Mouse (Mus musculus) stomach, embryonic 15.5 days (tissue): ENCODE results near the gene Serpina3m. TPM values are rescaled to one million over a fixed set of nuclear protein-coding genes. Genes with fewer than 3 reads are reported as not detected.
"Not testable (repeated sequence)": the region's sequence is repeated elsewhere in the genome, so short reads cannot be mapped to it uniquely, and the experiment has no call there.

Experiments
- ATAC-seq: fragments of 200-750 bp; cut with Nextera tagmentation; 2 replicates; pipeline ENCODE4 v1.8.0; 2017; ENCODE audit warnings: low read depth, moderate number of reproducible peaks, moderate TSS enrichment; ENCODE audit not compliant: insufficient read depth, low FRiP score
- H3K27ac ChIP-seq: fragments of 300-500 bp; sonication (generic); 2 replicates; pipeline ENCODE4 v1.5.1; 2015; ENCODE audit warnings: mild to moderate bottlenecking, inconsistent platforms
- H3K27me3 ChIP-seq: fragments of 300-500 bp; sonication (generic); replicated peaks from 2 replicates; pipeline ENCODE4 v1.6.1; 2015; ENCODE audit warnings: inconsistent platforms
- H3K36me3 ChIP-seq: fragments of 300-500 bp; sonication (generic); 2 replicates; pipeline ENCODE4 v1.6.1; 2015; ENCODE audit warnings: inconsistent platforms
- H3K4me1 ChIP-seq: fragments of 300-500 bp; sonication (generic); 2 replicates; pipeline ENCODE4 v1.6.1; 2015; ENCODE audit warnings: inconsistent platforms
- H3K4me2 ChIP-seq: fragments of 300-500 bp; sonication (generic); 2 replicates; pipeline ENCODE4 v1.6.1; 2015; ENCODE audit warnings: mild to moderate bottlenecking, inconsistent platforms
- H3K4me3 ChIP-seq: fragments of 300-500 bp; sonication (generic); replicated peaks from 2 replicates; pipeline ENCODE4 v1.5.1; 2015; ENCODE audit warnings: inconsistent platforms
- H3K9ac ChIP-seq: fragments of 300-500 bp; sonication (generic); 2 replicates; pipeline ENCODE4 v1.6.1; 2015; ENCODE audit warnings: inconsistent platforms
- H3K9me3 ChIP-seq: fragments of 300-500 bp; sonication (generic); 2 replicates; pipeline ENCODE4 v1.6.1; 2016; ENCODE audit warnings: inconsistent platforms
- WGBS: fragments of 180-500 bp; shearing (Covaris S2); methylation state at CpG from one replicate; pipeline ENCODE4 v1.1.7; 2015; 5-methylcytosine and 5-hydroxymethylcytosine counted together
- polyA plus RNA-seq: library from polyadenylated mRNA; unstranded; fragments of >200 nt; fragmentation: Nextera tagmentation; extraction: Ambion mirVana; gene quantifications from 2 replicates; pipeline ENCODE4 v1.2.1, GENCODE M21; 2015

The Serpina3m gene
- polyA plus RNA-seq, 1 experiment from 2014 or later, result not detected

- H3K4me3 ChIP-seq, result no peak overlapping the region
- WGBS, result 82% methylated on average over 2 of the region's 2 CpGs
- ATAC-seq, result no peak
These were observed 8.8 kb downstream of the Serpina3m start for GRCm38 (mm10) chr12:104347091-104347490.

GRCm38 (mm10) chr12:104351812-104352211, 13.5 kb downstream of the Serpina3m start:
- not testable (repeated sequence) for H3K27me3 ChIP-seq, H3K9me3 ChIP-seq, ATAC-seq, H3K4me2 ChIP-seq, H3K36me3 ChIP-seq, H3K9ac ChIP-seq, H3K27ac ChIP-seq, H3K4me1 ChIP-seq, H3K4me3 ChIP-seq
- 29% methylated on average over 3 of the region's 3 CpGs for WGBS

More at GRCm38 (mm10) chr12:104347091-104347490, 8.8 kb downstream of the Serpina3m start:
- H3K4me2 ChIP-seq, result no peak overlapping the region
- no peaks in the 10 kb centered on the region for H3K27me3 ChIP-seq
- H3K9ac ChIP-seq, result no peak overlapping the region
- H3K36me3 ChIP-seq, result no peaks in the 10 kb centered on the region
- no peaks in the 10 kb centered on the region for H3K9me3 ChIP-seq
- H3K4me1 ChIP-seq, result no peaks in the 10 kb centered on the region
- no peak overlapping the region for H3K27ac ChIP-seq

DNA sequence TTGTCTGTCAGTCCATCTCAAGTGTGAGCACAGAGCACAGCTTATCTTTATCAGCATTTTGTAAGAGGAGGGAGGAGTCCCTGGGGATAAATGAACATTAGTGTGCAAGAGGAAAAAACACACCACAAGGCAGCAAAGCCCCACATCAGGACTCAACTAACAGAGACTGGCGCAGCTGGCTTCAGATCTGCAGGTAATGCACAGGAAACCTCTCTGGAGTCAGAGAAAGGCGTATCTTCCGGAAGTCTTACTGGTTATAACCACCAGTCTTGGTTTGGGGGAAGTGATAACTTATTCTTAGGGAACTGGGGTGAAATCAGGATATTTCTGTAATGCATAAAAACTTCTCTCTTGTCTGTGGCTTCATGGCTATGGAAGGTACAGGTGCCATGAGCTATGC, 17.7 kb downstream of the Serpina3m start:
- H3K9me3 ChIP-seq, result no peaks in the 10 kb centered on the region
- no peak overlapping the region for H3K4me2 ChIP-seq
- whole genome bisulfite sequencing, result 79% methylated on average over 3 of the region's 3 CpGs
- H3K4me1 ChIP-seq, result no peaks in the 10 kb centered on the region
- no peak overlapping the region for H3K4me3 ChIP-seq
- H3K36me3 ChIP-seq, result no peaks in the 10 kb centered on the region
- no peaks in the 10 kb centered on the region for H3K27me3 ChIP-seq
- H3K27ac ChIP-seq, result no peak overlapping the region
- H3K9ac ChIP-seq, result no peak overlapping the region
- no peak for ATAC-seq

DNA sequence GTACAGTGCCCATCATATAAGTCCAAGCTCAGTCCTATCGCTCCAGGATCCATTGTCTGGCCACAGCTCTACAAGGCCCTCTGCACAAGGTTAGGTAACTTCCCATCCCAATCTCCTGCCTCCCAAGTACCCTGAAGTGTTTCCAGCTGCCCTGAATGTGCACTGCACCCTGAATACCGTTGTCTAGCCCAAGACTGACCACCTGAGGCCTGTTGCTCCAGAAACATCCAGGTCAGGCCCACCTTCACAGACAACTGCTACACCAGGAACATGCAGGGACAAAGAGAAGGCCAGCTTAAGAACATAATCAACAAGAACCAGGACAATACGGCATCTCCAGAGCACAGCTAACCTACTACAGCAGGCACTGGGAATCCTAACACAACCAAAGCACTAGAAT, 31.7 kb downstream of the Serpina3m start:
- no peak for ATAC-seq
- H3K27me3 ChIP-seq, result no peaks in the 10 kb centered on the region

DNA sequence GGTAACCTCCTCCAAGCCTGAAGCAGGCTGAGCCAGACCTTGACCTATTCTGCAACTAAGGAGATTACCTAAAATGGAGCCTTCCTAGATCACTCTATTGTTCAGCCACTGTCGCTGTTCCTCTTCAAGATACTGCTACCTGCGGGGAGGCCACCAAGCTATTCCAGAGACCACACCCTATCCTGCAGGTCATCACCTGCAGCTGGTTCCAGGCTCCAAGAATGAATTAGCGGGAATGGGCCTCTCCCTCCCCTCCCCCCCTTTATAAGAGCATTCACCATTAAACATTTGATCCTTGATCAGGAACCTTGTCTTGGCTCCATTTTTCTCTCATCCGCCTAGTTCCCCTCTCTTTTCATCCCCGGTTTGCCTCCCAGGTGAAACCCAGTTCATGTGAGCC, 38.9 kb downstream of the Serpina3m start:
- H3K27me3 ChIP-seq, H3K4me3 ChIP-seq, H3K4me2 ChIP-seq, H3K4me1 ChIP-seq, ATAC-seq, H3K9ac ChIP-seq, H3K9me3 ChIP-seq, H3K27ac ChIP-seq, H3K36me3 ChIP-seq: not testable (repeated sequence)
- WGBS, result 73% methylated on average over 5 of the region's 5 CpGs

More for the DNA sequence above, 31.7 kb downstream of the Serpina3m start:
- no peaks in the 10 kb centered on the region for H3K9me3 ChIP-seq
- 86% methylated on average over 3 of the region's 3 CpGs for WGBS
- H3K4me3 ChIP-seq, result no peak overlapping the region
- no peaks in the 10 kb centered on the region for H3K4me1 ChIP-seq
- no peaks in the 10 kb centered on the region for H3K36me3 ChIP-seq
- H3K27ac ChIP-seq, result no peak overlapping the region
- H3K4me2 ChIP-seq, result no peak overlapping the region
- no peak overlapping the region for H3K9ac ChIP-seq

DNA sequence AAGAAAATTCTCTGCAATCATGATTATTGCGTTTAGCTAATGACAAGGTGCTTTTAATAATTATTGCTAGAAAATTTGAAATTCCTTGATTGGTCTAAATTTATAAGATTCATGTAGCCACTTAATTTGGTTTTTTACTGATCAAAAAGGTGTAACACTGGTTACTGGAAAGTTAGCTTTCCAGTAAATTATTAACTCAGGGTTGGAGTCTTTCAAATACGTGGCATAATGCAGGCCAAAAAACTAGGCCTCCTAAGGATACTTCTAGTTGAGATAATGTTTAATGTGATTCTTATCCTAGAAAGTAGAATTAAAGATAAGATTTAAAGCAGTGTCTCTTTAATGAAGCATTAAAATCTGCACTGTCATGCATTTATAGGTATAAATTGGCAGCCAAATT, 40.1 kb downstream of the Serpina3m start:
- ATAC-seq, H3K4me3 ChIP-seq, H3K27me3 ChIP-seq, H3K9me3 ChIP-seq, H3K4me1 ChIP-seq, H3K36me3 ChIP-seq, H3K27ac ChIP-seq, H3K4me2 ChIP-seq, H3K9ac ChIP-seq: not testable (repeated sequence)
- 70% methylated on average over 2 of the region's 2 CpGs for WGBS

DNA sequence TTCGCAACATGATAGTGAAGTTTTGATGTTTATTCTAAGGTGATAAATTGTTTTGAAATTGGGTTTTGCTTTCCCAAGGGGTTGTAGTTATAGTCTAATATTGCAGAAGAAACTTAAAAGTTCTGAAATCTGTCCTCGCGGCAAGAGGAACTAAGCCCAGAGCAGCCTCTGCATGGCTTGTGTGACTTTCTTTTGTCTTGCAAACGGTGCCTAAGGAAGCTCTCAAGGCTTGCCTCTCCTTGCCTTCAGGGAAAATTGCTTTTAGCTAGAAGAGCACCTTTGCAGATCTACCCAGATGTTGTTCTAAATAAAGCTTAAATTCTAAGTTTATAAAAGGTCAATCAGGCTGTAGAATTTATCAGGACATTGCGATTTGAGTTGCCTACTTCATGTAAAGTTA, 40.5 kb downstream of the Serpina3m start:
- not testable (repeated sequence) for H3K4me2 ChIP-seq, H3K4me3 ChIP-seq, H3K9ac ChIP-seq, ATAC-seq, H3K9me3 ChIP-seq, H3K36me3 ChIP-seq, H3K4me1 ChIP-seq, H3K27ac ChIP-seq, H3K27me3 ChIP-seq
- WGBS, result 50% methylated on average over 5 of the region's 5 CpGs

- Histone ChIP-seq H3K9ac (no peak overlapping the region), H3K27me3 (no peaks in the 10 kb centered on the region), H3K36me3 (no peaks in the 10 kb centered on the region), H3K4me3 (no peak overlapping the region), H3K27ac (no peak overlapping the region), H3K9me3 (no peaks in the 10 kb centered on the region), H3K4me1 (no peaks in the 10 kb centered on the region), H3K4me2 (no peak overlapping the region)
- whole genome bisulfite sequencing, result 92% methylated on average over 11 of the region's 11 CpGs
- no peak for ATAC-seq
These were observed 41.6 kb downstream of the Serpina3m start for GRCm38 (mm10) chr12:104379856-104380255.

GRCm38 (mm10) chr12:104381071-104381604, 42.9 kb downstream of the Serpina3m start:
- H3K9me3 ChIP-seq, ATAC-seq, H3K27me3 ChIP-seq, H3K4me1 ChIP-seq, H3K4me2 ChIP-seq, H3K27ac ChIP-seq, H3K9ac ChIP-seq, H3K4me3 ChIP-seq, H3K36me3 ChIP-seq: not testable (repeated sequence)
- WGBS, result 91% methylated on average over 8 of the region's 8 CpGs

- not testable (repeated sequence) for H3K9ac ChIP-seq, H3K4me1 ChIP-seq, H3K27me3 ChIP-seq, H3K9me3 ChIP-seq, H3K27ac ChIP-seq, H3K36me3 ChIP-seq, H3K4me3 ChIP-seq, H3K4me2 ChIP-seq, ATAC-seq
These were observed 47.7 kb downstream of the Serpina3m start for GRCm38 (mm10) chr12:104385987-104386386.

DNA sequence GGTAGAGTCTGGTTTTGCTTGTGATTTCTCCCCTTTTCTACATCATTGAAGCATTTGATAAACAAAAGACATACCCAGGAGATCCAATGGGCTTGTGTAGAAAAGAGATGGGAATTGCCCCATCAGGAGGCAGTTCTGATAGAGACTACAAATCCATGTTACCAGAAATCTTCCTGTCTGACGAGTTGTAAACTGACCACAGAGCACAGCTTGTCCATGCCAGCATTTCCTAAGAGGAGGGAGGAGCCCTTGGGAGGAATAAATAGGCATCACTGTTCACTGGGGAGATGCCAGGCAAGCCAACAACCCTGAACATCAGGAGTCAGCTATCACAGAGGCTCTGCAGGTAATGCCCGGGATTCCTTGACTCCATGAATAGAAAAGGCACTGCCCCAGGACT, 48.6 kb downstream of the Serpina3m start:
- H3K36me3 ChIP-seq, H3K4me1 ChIP-seq, H3K9ac ChIP-seq, H3K9me3 ChIP-seq, H3K27ac ChIP-seq, ATAC-seq, H3K27me3 ChIP-seq, H3K4me2 ChIP-seq, H3K4me3 ChIP-seq: not testable (repeated sequence)
- 50% methylated on average over 2 of the region's 2 CpGs for WGBS

DNA sequence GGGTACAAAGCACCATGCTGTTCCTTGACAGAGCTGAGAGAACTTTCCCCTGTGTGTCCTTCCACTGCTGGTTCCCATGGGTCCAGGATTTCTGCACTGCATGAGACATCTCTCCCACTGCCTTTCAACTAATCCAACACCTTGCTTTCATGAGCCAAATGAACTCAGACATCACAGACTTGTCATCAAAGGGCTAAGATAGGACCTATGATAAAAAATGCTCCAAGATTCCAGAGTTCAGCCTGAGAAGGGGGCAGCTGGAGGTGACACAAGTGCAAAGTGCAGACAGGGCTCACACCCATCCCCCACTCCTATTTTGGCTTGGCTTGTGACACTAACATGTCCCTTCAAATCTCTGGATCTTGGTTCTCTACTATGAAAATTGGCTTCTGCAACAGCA, 50.2 kb downstream of the Serpina3m start:
- ATAC-seq, result no peak
- Histone ChIP-seq H3K4me1 (no peaks in the 10 kb centered on the region), H3K27ac (no peak overlapping the region), H3K27me3 (no peaks in the 10 kb centered on the region), H3K9ac (no peak overlapping the region), H3K4me3 (no peak overlapping the region), H3K9me3 (no peaks in the 10 kb centered on the region), H3K4me2 (no peak overlapping the region), H3K36me3 (no peaks in the 10 kb centered on the region)

DNA sequence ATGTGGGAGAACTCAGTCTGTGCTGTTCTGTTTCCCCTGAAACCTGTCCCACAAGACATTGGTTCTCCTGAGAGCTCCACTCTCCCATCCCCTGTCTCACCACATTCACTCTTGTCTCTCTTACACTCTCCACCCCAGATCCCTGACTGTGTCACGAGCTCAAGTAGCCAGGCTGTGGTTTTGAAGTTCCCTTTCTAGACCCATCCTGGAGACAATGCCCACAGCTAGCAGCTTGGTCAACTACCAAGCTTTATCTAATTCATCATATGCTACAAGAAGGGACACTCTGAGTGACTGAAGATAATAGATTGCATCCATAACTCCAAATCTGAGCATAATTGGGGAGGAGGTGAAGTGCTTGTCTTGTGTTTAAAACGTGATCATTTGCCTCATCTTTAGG, 52.8 kb downstream of the Serpina3m start:
- not testable (repeated sequence) for H3K36me3 ChIP-seq, ATAC-seq, H3K27ac ChIP-seq, H3K27me3 ChIP-seq, H3K9ac ChIP-seq, H3K9me3 ChIP-seq, H3K4me2 ChIP-seq, H3K4me1 ChIP-seq, H3K4me3 ChIP-seq
- 50% methylated on average over 2 of the region's 2 CpGs for WGBS
